Mouse (Mus musculus) G1E (cell line): Measurements from ENCODE around the gene Grcc10.

Source experiments
- CTCF ChIP-seq: IDR thresholded peaks from 2 replicates; pipeline ENCODE4 v1.5.1; 2012; ENCODE audit warnings: low read depth, low read length, inconsistent platforms, mixed read lengths
- POLR2AphosphoS5 ChIP-seq: IDR thresholded peaks from 2 replicates; pipeline ENCODE4 v1.6.1; 2012; ENCODE audit warnings: low read depth, low read length, inconsistent platforms; ENCODE audit not compliant: insufficient replicate concordance
- TAL1 ChIP-seq: conservative IDR thresholded peaks from 2 replicates; pipeline ENCODE4 v1.6.1; 2012; ENCODE audit warnings: low read depth, low read length, inconsistent platforms, mixed read lengths

GRCm38 (mm10) chr6:124789519-124789918, 48.3 kb upstream of the Grcc10 start:
- TF ChIP-seq TAL1 (no peak), CTCF (no peak), POLR2AphosphoS5 (no peak)
